Mouse (Mus musculus): ENCODE data around the gene Mier2. TPM values are rescaled to one million over a fixed set of nuclear protein-coding genes. Genes with fewer than 3 reads are reported as not detected.
A peak's percentile ranks its signal among the peaks of the same experiment; 100 is the strongest.

Mier2 gene
- polyA plus RNA-seq, 1 experiment, result 1.7 TPM

DNA sequence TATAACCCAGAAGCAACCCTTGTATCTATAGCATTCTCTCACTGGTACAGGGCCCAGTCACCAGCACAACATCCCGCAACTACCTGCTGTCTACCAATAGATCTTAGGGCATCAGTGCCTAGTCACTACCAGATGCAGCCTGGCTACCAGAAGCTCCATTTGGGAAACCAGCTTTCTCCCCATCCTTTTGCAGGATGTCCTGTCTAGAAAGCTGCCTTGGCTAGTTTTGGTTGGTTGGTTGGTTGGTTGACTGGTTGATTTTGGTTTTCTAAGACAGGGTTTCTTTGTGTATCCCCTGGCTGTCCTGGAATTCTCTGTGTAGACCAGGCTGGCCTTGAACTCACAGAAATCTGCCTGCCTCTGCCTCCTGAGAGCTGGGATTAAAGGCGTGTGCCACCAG lies 4.7 kb upstream of the Mier2 start:
- Histone ChIP-seq H3K36me3 (ENCODE audit: control insufficient read depth) (no peaks in the 10 kb centered on the region), H3K9me3 (ENCODE audit: control insufficient read depth, low read length) (no peaks in the 10 kb centered on the region), H3K27me3 (ENCODE audit: control insufficient read depth) (peaks cover 11% of the 10 kb centered on the region), H3K4me3 (replicated peaks) (no peak overlapping the region), H3K4me1 (ENCODE audit: control insufficient read depth) (peaks cover 8% of the 10 kb centered on the region)
- TF ChIP-seq TAL1 (IDR thresholded peaks at IDR 0.05; ENCODE audit: low read length) (no peak), GATA1 (IDR thresholded peaks at IDR 0.05; ENCODE audit: low read length) (no peak)

- TF ChIP-seq TAL1 (IDR thresholded peaks at IDR 0.05; ENCODE audit: low read length) (no peak), GATA1 (IDR thresholded peaks at IDR 0.05; ENCODE audit: low read length) (no peak)
- H3K9me3 ChIP-seq (ENCODE audit: control insufficient read depth, low read length), result no peaks in the 10 kb centered on the region
- H3K36me3 ChIP-seq (ENCODE audit: control insufficient read depth), result no peaks in the 10 kb centered on the region
- peaks cover 11% of the 10 kb centered on the region for H3K27me3 ChIP-seq (ENCODE audit: control insufficient read depth)
- H3K4me3 ChIP-seq (replicated peaks), result no peak overlapping the region
- peaks cover 26% of the 10 kb centered on the region for H3K4me1 ChIP-seq (ENCODE audit: control insufficient read depth)
Observed at GRCm38 (mm10) chr10:79557496-79557895, 2.5 kb upstream of the Mier2 start.

GRCm38 (mm10) chr10:79556951-79557350 lies 2.0 kb upstream of the Mier2 start:
- no peaks in the 10 kb centered on the region for H3K36me3 ChIP-seq (ENCODE audit: control insufficient read depth)
- H3K4me1 ChIP-seq (ENCODE audit: control insufficient read depth), result peaks cover 27% of the 10 kb centered on the region
- no peak overlapping the region for H3K4me3 ChIP-seq (replicated peaks)
- no peak for TF ChIP-seq TAL1 (IDR thresholded peaks at IDR 0.05; ENCODE audit: low read length)
- no peak for TF ChIP-seq GATA1 (IDR thresholded peaks at IDR 0.05; ENCODE audit: low read length)
- H3K9me3 ChIP-seq (ENCODE audit: control insufficient read depth, low read length), result no peaks in the 10 kb centered on the region
- peaks cover 11% of the 10 kb centered on the region for H3K27me3 ChIP-seq (ENCODE audit: control insufficient read depth)

DNA sequence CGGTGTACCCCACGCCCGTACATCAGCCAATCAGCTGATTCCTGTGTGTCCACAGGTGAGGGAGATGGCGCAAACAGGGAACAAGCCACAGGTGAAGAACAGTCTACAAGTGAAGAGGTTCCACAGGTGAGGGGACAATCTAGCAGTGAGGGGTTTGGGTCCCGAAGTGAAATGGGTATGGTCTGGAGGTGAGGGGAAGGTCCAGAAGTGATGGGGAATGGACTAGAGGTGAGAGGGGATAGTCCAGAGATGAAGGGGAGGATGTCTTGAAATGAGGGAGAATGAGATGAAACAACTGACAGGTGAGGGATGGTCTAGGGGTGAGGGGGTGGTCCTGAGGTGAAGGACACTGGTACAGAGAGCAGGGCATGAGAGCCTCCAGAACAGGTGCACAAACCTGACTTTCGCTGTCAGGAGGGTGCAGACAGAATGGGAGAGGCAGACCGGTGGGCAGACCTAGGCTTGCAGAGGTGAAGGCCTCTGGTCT lies 282 bp upstream of the Mier2 start:
- H3K36me3 ChIP-seq (ENCODE audit: control insufficient read depth), result peaks cover 4% of the 10 kb centered on the region
- H3K4me1 ChIP-seq (ENCODE audit: control insufficient read depth), result peaks cover 27% of the 10 kb centered on the region
- H3K9me3 ChIP-seq (ENCODE audit: control insufficient read depth, low read length), result no peaks in the 10 kb centered on the region
- H3K27me3 ChIP-seq (ENCODE audit: control insufficient read depth), result peaks cover 11% of the 10 kb centered on the region
- TF ChIP-seq TAL1 (IDR thresholded peaks at IDR 0.05; ENCODE audit: low read length) (no peak), GATA1 (IDR thresholded peaks at IDR 0.05; ENCODE audit: low read length) (no peak)
- H3K4me3 ChIP-seq (replicated peaks), result peak overlapping the region; percentile 73

GRCm38 (mm10) chr10:79553691-79554090 lies 1.3 kb downstream of the Mier2 start:
- peaks cover 11% of the 10 kb centered on the region for H3K27me3 ChIP-seq (ENCODE audit: control insufficient read depth)
- H3K4me1 ChIP-seq (ENCODE audit: control insufficient read depth), result peaks cover 27% of the 10 kb centered on the region
- TF ChIP-seq GATA1 (IDR thresholded peaks at IDR 0.05; ENCODE audit: low read length) (no peak), TAL1 (IDR thresholded peaks at IDR 0.05; ENCODE audit: low read length) (no peak)
- H3K9me3 ChIP-seq (ENCODE audit: control insufficient read depth, low read length), result no peaks in the 10 kb centered on the region
- peak overlapping the region; percentile 73 for H3K4me3 ChIP-seq (replicated peaks)
- H3K36me3 ChIP-seq (ENCODE audit: control insufficient read depth), result peaks cover 20% of the 10 kb centered on the region

DNA sequence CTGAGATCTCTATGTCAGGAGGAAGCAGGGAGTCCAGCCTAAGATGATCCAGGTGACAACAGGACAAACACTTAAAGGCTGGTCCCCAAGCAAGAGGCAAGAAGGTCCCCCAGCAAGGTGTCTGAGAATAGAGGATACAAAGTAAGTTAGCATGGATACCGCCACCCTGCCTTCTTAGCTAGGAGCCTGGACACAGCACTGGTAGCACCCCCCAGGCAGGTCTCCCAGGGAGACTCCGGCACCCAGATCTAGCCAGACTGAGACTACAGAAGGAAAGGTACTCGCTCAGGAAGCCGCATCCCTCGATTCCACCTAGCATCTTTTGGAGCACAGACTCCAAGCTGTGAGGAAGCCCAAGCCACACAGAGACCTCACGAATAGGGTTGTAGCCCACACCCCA lies 1.8 kb downstream of the Mier2 start:
- Histone ChIP-seq H3K9me3 (ENCODE audit: control insufficient read depth, low read length) (no peaks in the 10 kb centered on the region), H3K4me1 (ENCODE audit: control insufficient read depth) (peaks cover 27% of the 10 kb centered on the region), H3K27me3 (ENCODE audit: control insufficient read depth) (peaks cover 11% of the 10 kb centered on the region), H3K36me3 (ENCODE audit: control insufficient read depth) (peaks cover 25% of the 10 kb centered on the region), H3K4me3 (replicated peaks) (no peak overlapping the region)
- TF ChIP-seq TAL1 (IDR thresholded peaks at IDR 0.05; ENCODE audit: low read length) (no peak), GATA1 (IDR thresholded peaks at IDR 0.05; ENCODE audit: low read length) (no peak)

- peaks cover 32% of the 10 kb centered on the region for H3K36me3 ChIP-seq (ENCODE audit: control insufficient read depth)
Observed at GRCm38 (mm10) chr10:79552531-79552930, 2.5 kb downstream of the Mier2 start.

DNA sequence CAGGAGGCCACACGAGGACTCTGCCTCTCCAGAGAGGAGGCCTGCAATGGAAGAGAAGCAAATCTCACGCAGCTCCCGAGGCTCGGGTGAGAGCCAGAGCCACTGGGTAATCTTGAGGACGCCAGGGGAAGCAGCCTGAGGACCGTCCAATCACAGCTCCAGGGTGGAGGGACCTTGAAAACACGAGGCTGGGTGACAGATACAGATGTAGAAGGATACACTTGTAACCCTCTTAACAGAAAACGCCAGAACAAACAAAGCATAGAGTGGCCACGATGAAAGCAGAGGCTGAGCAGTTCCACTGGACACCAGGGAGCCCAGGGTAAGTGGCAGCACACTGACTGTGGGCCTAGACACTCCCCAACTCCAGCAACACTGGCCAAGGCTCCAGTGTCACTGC lies 4.6 kb downstream of the Mier2 start:
- Histone ChIP-seq H3K4me3 (replicated peaks) (no peak overlapping the region), H3K27me3 (ENCODE audit: control insufficient read depth) (peaks cover 5% of the 10 kb centered on the region), H3K9me3 (ENCODE audit: control insufficient read depth, low read length) (no peaks in the 10 kb centered on the region), H3K36me3 (ENCODE audit: control insufficient read depth) (peaks cover 51% of the 10 kb centered on the region), H3K4me1 (ENCODE audit: control insufficient read depth) (peaks cover 25% of the 10 kb centered on the region)
- TF ChIP-seq TAL1 (IDR thresholded peaks at IDR 0.05; ENCODE audit: low read length) (no peak), GATA1 (IDR thresholded peaks at IDR 0.05; ENCODE audit: low read length) (no peak)

More at GRCm38 (mm10) chr10:79552531-79552930, 2.5 kb downstream of the Mier2 start:
- H3K4me3 ChIP-seq (replicated peaks), result no peak overlapping the region
- peaks cover 11% of the 10 kb centered on the region for H3K27me3 ChIP-seq (ENCODE audit: control insufficient read depth)
- peaks cover 27% of the 10 kb centered on the region for H3K4me1 ChIP-seq (ENCODE audit: control insufficient read depth)
- TF ChIP-seq TAL1 (IDR thresholded peaks at IDR 0.05; ENCODE audit: low read length), result no peak
- TF ChIP-seq GATA1 (IDR thresholded peaks at IDR 0.05; ENCODE audit: low read length), result no peak
- H3K9me3 ChIP-seq (ENCODE audit: control insufficient read depth, low read length), result no peaks in the 10 kb centered on the region

- H3K9me3 ChIP-seq (ENCODE audit: control insufficient read depth, low read length), result no peaks in the 10 kb centered on the region
- H3K4me3 ChIP-seq (replicated peaks), result no peak overlapping the region
- H3K36me3 ChIP-seq (ENCODE audit: control insufficient read depth), result peaks cover 63% of the 10 kb centered on the region
- H3K27me3 ChIP-seq (ENCODE audit: control insufficient read depth), result no peaks in the 10 kb centered on the region
- TF ChIP-seq TAL1 (IDR thresholded peaks at IDR 0.05; ENCODE audit: low read length) (no peak), GATA1 (IDR thresholded peaks at IDR 0.05; ENCODE audit: low read length) (no peak)
- peaks cover 15% of the 10 kb centered on the region for H3K4me1 ChIP-seq (ENCODE audit: control insufficient read depth)
Observed at GRCm38 (mm10) chr10:79548971-79549723, 5.9 kb downstream of the Mier2 start.
